Mouse (Mus musculus): ENCODE measurements around the gene Gsn. TPM values are rescaled to one million over a fixed set of nuclear protein-coding genes. Genes with fewer than 3 reads are reported as not detected.

Gene Gsn
- polyA plus RNA-seq, 1 experiment from 2014 or later = 321 TPM

- Histone ChIP-seq H3K4me1 (replicated peaks) (peaks cover 3% of the 10 kb centered on the region; the same call in 1 of the 2 replicates), H3K27me3 (no peaks in the 10 kb centered on the region), H3K36me3 (peaks cover 42% of the 10 kb centered on the region), H3K9me3 (replicated peaks) (no peaks in the 10 kb centered on the region), H3K27ac (peak overlapping the region; percentile 51), H3K4me3 (no peak overlapping the region), H3K9ac (no peak overlapping the region), H3K4me2 (no peak overlapping the region)
- ATAC-seq (replicated peaks; ENCODE audit: insufficient number of reproducible peaks, insufficient read depth, low FRiP score, low read depth) = peak; percentile 58
- 61% methylated on average over 13 of the region's 13 CpGs for WGBS
These were observed 46.1 kb downstream of the Gsn start for GRCm38 (mm10) chr2:35302049-35302885.

GRCm38 (mm10) chr2:35308166-35308565, 52.0 kb downstream of the Gsn start:
- Histone ChIP-seq H3K36me3 (peaks cover 37% of the 10 kb centered on the region), H3K27me3 (no peaks in the 10 kb centered on the region), H3K9me3 (replicated peaks) (no peaks in the 10 kb centered on the region), H3K4me3 (no peak overlapping the region), H3K4me2 (no peak overlapping the region), H3K4me1 (replicated peaks) (no peaks in the 10 kb centered on the region), H3K27ac (no peak overlapping the region), H3K9ac (no peak overlapping the region)
- WGBS = 62% methylated on average over 1 of the region's 1 CpGs
- no peak for ATAC-seq (replicated peaks; ENCODE audit: insufficient number of reproducible peaks, insufficient read depth, low FRiP score, low read depth)

- Histone ChIP-seq H3K27me3 (no peaks in the 10 kb centered on the region), H3K36me3 (peaks cover 21% of the 10 kb centered on the region; the same call in 1 of the 2 replicates), H3K9me3 (replicated peaks) (no peaks in the 10 kb centered on the region), H3K9ac (no peak overlapping the region), H3K4me1 (replicated peaks) (no peaks in the 10 kb centered on the region), H3K4me2 (no peak overlapping the region), H3K4me3 (no peak overlapping the region), H3K27ac (no peak overlapping the region)
- WGBS = 86% methylated on average over 4 of the region's 4 CpGs
- ATAC-seq (replicated peaks; ENCODE audit: insufficient number of reproducible peaks, insufficient read depth, low FRiP score, low read depth) = no peak
These were observed 53.8 kb downstream of the Gsn start for GRCm38 (mm10) chr2:35309906-35310493.

- Histone ChIP-seq H3K9me3 (replicated peaks) (no peaks in the 10 kb centered on the region), H3K27me3 (no peaks in the 10 kb centered on the region), H3K9ac (no peak overlapping the region), H3K4me3 (no peak overlapping the region), H3K27ac (no peak overlapping the region), H3K4me1 (replicated peaks) (peaks cover 15% of the 10 kb centered on the region), H3K4me2 (no peak overlapping the region), H3K36me3 (peaks cover 9% of the 10 kb centered on the region; the same call in 1 of the 2 replicates)
- WGBS = 61% methylated on average over 3 of the region's 3 CpGs
- ATAC-seq (replicated peaks; ENCODE audit: insufficient number of reproducible peaks, insufficient read depth, low FRiP score, low read depth) = no peak
These were observed 58.1 kb downstream of the Gsn start for GRCm38 (mm10) chr2:35314300-35314699.

GRCm38 (mm10) chr2:35317604-35318003, 61.4 kb downstream of the Gsn start:
- no peak overlapping the region for H3K4me3 ChIP-seq
- H3K9me3 ChIP-seq (replicated peaks) = no peaks in the 10 kb centered on the region
- H3K9ac ChIP-seq = no peak overlapping the region
- 0 out of 2 replicates have a peak, but pooled peaks have one; percentile 33 for ATAC-seq (replicated peaks; ENCODE audit: insufficient number of reproducible peaks, insufficient read depth, low FRiP score, low read depth)
- peaks cover 28% of the 10 kb centered on the region for H3K4me1 ChIP-seq (replicated peaks)
- 40% methylated on average over 4 of the region's 4 CpGs for WGBS
- peak overlapping the region; percentile 22; the same call in 1 of the 2 replicates for H3K4me2 ChIP-seq
- peaks cover 21% of the 10 kb centered on the region for H3K36me3 ChIP-seq
- H3K27me3 ChIP-seq = no peaks in the 10 kb centered on the region
- peak overlapping the region; percentile 42 for H3K27ac ChIP-seq

- WGBS = 46% methylated on average over 12 of the region's 12 CpGs
- Histone ChIP-seq H3K36me3 (peaks cover 21% of the 10 kb centered on the region), H3K27ac (no peak overlapping the region), H3K4me1 (replicated peaks) (peaks cover 36% of the 10 kb centered on the region), H3K4me2 (no peak overlapping the region), H3K4me3 (no peak overlapping the region), H3K27me3 (no peaks in the 10 kb centered on the region), H3K9ac (no peak overlapping the region), H3K9me3 (replicated peaks) (no peaks in the 10 kb centered on the region)
- no peak for ATAC-seq (replicated peaks; ENCODE audit: insufficient number of reproducible peaks, insufficient read depth, low FRiP score, low read depth)
These were observed 62.2 kb downstream of the Gsn start for GRCm38 (mm10) chr2:35318405-35318804.

GRCm38 (mm10) chr2:35320399-35320798, 64.2 kb downstream of the Gsn start:
- H3K4me2 ChIP-seq = no peak overlapping the region
- no peaks in the 10 kb centered on the region for H3K9me3 ChIP-seq (replicated peaks)
- peaks cover 43% of the 10 kb centered on the region for H3K4me1 ChIP-seq (replicated peaks)
- H3K9ac ChIP-seq = no peak overlapping the region
- H3K27ac ChIP-seq = no peak overlapping the region
- no peaks in the 10 kb centered on the region for H3K27me3 ChIP-seq
- WGBS = 91% methylated on average over 15 of the region's 15 CpGs
- H3K36me3 ChIP-seq = peaks cover 21% of the 10 kb centered on the region
- no peak for ATAC-seq (replicated peaks; ENCODE audit: insufficient number of reproducible peaks, insufficient read depth, low FRiP score, low read depth)
- H3K4me3 ChIP-seq = no peak overlapping the region

- Histone ChIP-seq H3K4me3 (no peak overlapping the region), H3K27me3 (no peaks in the 10 kb centered on the region), H3K36me3 (peaks cover 18% of the 10 kb centered on the region), H3K9ac (no peak overlapping the region), H3K4me2 (peak overlapping the region; percentile 38), H3K9me3 (replicated peaks) (no peaks in the 10 kb centered on the region), H3K27ac (peak overlapping the region; percentile 83), H3K4me1 (replicated peaks) (peaks cover 41% of the 10 kb centered on the region)
- WGBS = 31% methylated on average over 10 of the region's 10 CpGs
- peak; percentile 89 for ATAC-seq (replicated peaks; ENCODE audit: insufficient number of reproducible peaks, insufficient read depth, low FRiP score, low read depth)
These were observed 66.4 kb downstream of the Gsn start for GRCm38 (mm10) chr2:35322404-35323164.

- Histone ChIP-seq H3K27me3 (no peaks in the 10 kb centered on the region), H3K36me3 (peaks cover 4% of the 10 kb centered on the region), H3K27ac (no peak overlapping the region), H3K4me1 (replicated peaks) (peaks cover 35% of the 10 kb centered on the region), H3K4me2 (no peak overlapping the region), H3K4me3 (no peak overlapping the region), H3K9ac (no peak overlapping the region), H3K9me3 (replicated peaks) (no peaks in the 10 kb centered on the region)
- WGBS = 71% methylated on average over 10 of the region's 10 CpGs
- no peak for ATAC-seq (replicated peaks; ENCODE audit: insufficient number of reproducible peaks, insufficient read depth, low FRiP score, low read depth)
These were observed 69.8 kb downstream of the Gsn start for GRCm38 (mm10) chr2:35325930-35326329.

GRCm38 (mm10) chr2:35326931-35327330, 70.8 kb downstream of the Gsn start:
- no peaks in the 10 kb centered on the region for H3K27me3 ChIP-seq
- no peaks in the 10 kb centered on the region for H3K9me3 ChIP-seq (replicated peaks)
- no peak overlapping the region for H3K4me2 ChIP-seq
- WGBS = 70% methylated on average over 1 of the region's 1 CpGs
- H3K36me3 ChIP-seq = no peaks in the 10 kb centered on the region
- H3K27ac ChIP-seq = no peak overlapping the region
- ATAC-seq (replicated peaks; ENCODE audit: insufficient number of reproducible peaks, insufficient read depth, low FRiP score, low read depth) = no peak
- no peak overlapping the region for H3K9ac ChIP-seq
- no peak overlapping the region for H3K4me3 ChIP-seq
- H3K4me1 ChIP-seq (replicated peaks) = peaks cover 28% of the 10 kb centered on the region

GRCm38 (mm10) chr2:35327583-35327982, 71.4 kb downstream of the Gsn start:
- Histone ChIP-seq H3K9ac (no peak overlapping the region), H3K27ac (no peak overlapping the region), H3K36me3 (no peaks in the 10 kb centered on the region), H3K4me3 (no peak overlapping the region), H3K9me3 (replicated peaks) (no peaks in the 10 kb centered on the region), H3K4me2 (0 out of 2 replicates have a peak overlapping the region, but pooled peaks have one; percentile 6), H3K27me3 (no peaks in the 10 kb centered on the region), H3K4me1 (replicated peaks) (peaks cover 21% of the 10 kb centered on the region)
- ATAC-seq (replicated peaks; ENCODE audit: insufficient number of reproducible peaks, insufficient read depth, low FRiP score, low read depth) = no peak
- WGBS = 54% methylated on average over 10 of the region's 10 CpGs

Data from heart, embryonic 15.5 days (tissue).